Mouse (Mus musculus): Measurements from ENCODE around the gene AU040320.

DNA sequence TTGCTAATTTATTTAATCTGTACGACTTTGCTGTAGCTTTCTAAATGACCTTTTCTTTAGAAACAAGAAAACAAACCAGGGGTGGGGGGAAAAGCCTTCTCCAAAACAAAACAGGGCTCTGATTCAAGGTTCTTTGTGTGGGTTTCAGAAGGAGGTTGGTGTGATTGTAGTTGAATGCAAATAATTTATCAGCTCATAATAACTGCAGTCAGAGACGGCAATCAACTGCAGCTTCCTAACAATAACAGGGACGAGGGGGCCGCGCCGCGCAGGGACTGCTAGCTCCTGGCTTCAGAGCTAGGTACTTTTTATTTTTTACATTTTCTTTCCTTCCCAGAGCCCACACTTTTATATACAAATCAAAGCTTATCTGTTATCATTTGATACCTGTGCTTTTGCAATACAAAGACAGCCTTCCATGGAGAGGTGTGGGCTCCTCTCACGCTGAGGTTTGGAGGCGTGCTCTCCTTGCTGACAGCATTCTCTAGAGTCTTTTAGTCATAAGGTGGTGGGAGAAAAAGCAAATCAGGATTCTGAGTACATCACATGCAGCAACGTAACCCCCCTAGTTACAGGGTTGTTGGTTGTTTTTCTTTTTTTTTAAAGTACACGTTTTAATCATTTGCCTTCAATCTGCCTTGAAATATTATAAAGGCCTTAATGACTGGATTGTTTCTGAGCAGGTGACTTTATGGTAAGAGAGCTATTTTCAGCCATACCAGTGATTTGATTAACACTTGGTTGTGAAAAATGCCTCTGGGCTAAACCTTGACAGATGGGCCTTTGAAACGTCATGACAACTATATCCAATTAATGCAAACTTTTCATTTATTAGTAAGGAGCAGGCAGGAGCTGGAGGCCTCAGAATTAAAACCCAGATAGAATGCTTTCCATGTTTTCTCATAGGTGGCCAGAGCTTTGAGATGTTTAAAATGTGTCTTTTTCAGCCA, 26.8 kb downstream of the AU040320 start:
- TF ChIP-seq CTCF (IDR thresholded peaks at IDR 0.05; ENCODE audit: low read depth) (no peak), EP300 (IDR thresholded peaks at IDR 0.05; ENCODE audit: low read depth) (no peak)

Measured in liver, embryonic 14.5 days (tissue).